Mouse (Mus musculus): ENCODE results near the gene Rrnad1. TPM values are rescaled to one million over a fixed set of nuclear protein-coding genes. Genes with fewer than 3 reads are reported as not detected.

Rrnad1 gene
- polyA plus RNA-seq, 1 experiment from 2014 or later: 23.7 TPM

- ATAC-seq (ENCODE audit: low FRiP score): no peak
- H3K4me3 ChIP-seq (replicated peaks): peak overlapping the region; percentile 99
- peak overlapping the region; percentile 47; the same call in 1 of the 2 replicates for H3K4me2 ChIP-seq
- no peak overlapping the region for H3K9ac ChIP-seq
- H3K27me3 ChIP-seq: no peaks in the 10 kb centered on the region
- no peak overlapping the region for H3K27ac ChIP-seq
- peaks cover 8% of the 10 kb centered on the region; the same call in 1 of the 2 replicates for H3K36me3 ChIP-seq (replicated peaks)
- peaks cover 21% of the 10 kb centered on the region for H3K4me1 ChIP-seq
- H3K9me3 ChIP-seq: no peaks in the 10 kb centered on the region
- 85% methylated on average over 6 of the region's 6 CpGs for WGBS
Observed at GRCm38 (mm10) chr3:87886416-87886815, 44.1 kb downstream of the Rrnad1 start.

- Histone ChIP-seq H3K36me3 (replicated peaks) (peaks cover 11% of the 10 kb centered on the region; the same call in 1 of the 2 replicates), H3K4me2 (peak overlapping the region; percentile 47), H3K4me1 (peaks cover 21% of the 10 kb centered on the region), H3K9me3 (no peaks in the 10 kb centered on the region), H3K4me3 (replicated peaks) (peak overlapping the region; percentile 99), H3K27me3 (no peaks in the 10 kb centered on the region), H3K27ac (no peak overlapping the region), H3K9ac (peak overlapping the region; percentile 49)
- peak; percentile 36; the same call in 1 of the 2 replicates for ATAC-seq (ENCODE audit: low FRiP score)
- 9% methylated on average over 10 of the region's 10 CpGs for WGBS
Observed at GRCm38 (mm10) chr3:87886004-87886365, 44.5 kb downstream of the Rrnad1 start.

GRCm38 (mm10) chr3:87885281-87886003 is 45.1 kb downstream of the Rrnad1 start, which contains the start of gene Prcc:
TSS of gene Prcc (minus strand) at chr3:87885608.
- Histone ChIP-seq H3K9me3 (no peaks in the 10 kb centered on the region), H3K27ac (peak within 1 kb of the TSS; percentile 83), H3K4me1 (peaks cover 21% of the 10 kb centered on the region), H3K4me3 (replicated peaks) (peak within 1 kb of the TSS; percentile 99), H3K36me3 (replicated peaks) (peaks cover 16% of the 10 kb centered on the region), H3K27me3 (no peaks in the 10 kb centered on the region), H3K9ac (peak within 1 kb of the TSS; percentile 95), H3K4me2 (peak within 1 kb of the TSS; percentile 93)
- peak; percentile 98 for ATAC-seq (ENCODE audit: low FRiP score)
- under 1% methylated on average over 33 of the region's 33 CpGs for WGBS

GRCm38 (mm10) chr3:87884708-87885251 is 45.7 kb downstream of the Rrnad1 start:
- peak overlapping the region; percentile 93 for H3K4me2 ChIP-seq
- peaks cover 21% of the 10 kb centered on the region for H3K36me3 ChIP-seq (replicated peaks)
- H3K9me3 ChIP-seq: no peaks in the 10 kb centered on the region
- H3K27ac ChIP-seq: peak overlapping the region; percentile 83
- H3K27me3 ChIP-seq: no peaks in the 10 kb centered on the region
- WGBS: under 1% methylated on average over 25 of the region's 28 CpGs
- ATAC-seq (ENCODE audit: low FRiP score): peak; percentile 27
- peaks cover 21% of the 10 kb centered on the region for H3K4me1 ChIP-seq
- H3K9ac ChIP-seq: peak overlapping the region; percentile 95
- H3K4me3 ChIP-seq (replicated peaks): peak overlapping the region; percentile 99

GRCm38 (mm10) chr3:87884291-87884690 is 46.2 kb downstream of the Rrnad1 start:
- no peaks in the 10 kb centered on the region for H3K9me3 ChIP-seq
- H3K9ac ChIP-seq: peak overlapping the region; percentile 95
- H3K4me3 ChIP-seq (replicated peaks): peak overlapping the region; percentile 99
- peaks cover 21% of the 10 kb centered on the region for H3K36me3 ChIP-seq (replicated peaks)
- H3K27me3 ChIP-seq: no peaks in the 10 kb centered on the region
- ATAC-seq (ENCODE audit: low FRiP score): no peak
- WGBS: 5% methylated on average over 3 of the region's 3 CpGs
- peak overlapping the region; percentile 93 for H3K4me2 ChIP-seq
- no peak overlapping the region; the same call in 1 of the 2 replicates for H3K27ac ChIP-seq
- H3K4me1 ChIP-seq: peaks cover 21% of the 10 kb centered on the region

GRCm38 (mm10) chr3:87877730-87878129 is 52.8 kb downstream of the Rrnad1 start:
- Histone ChIP-seq H3K4me3 (replicated peaks) (no peak overlapping the region), H3K36me3 (replicated peaks) (peaks cover 24% of the 10 kb centered on the region), H3K4me1 (peaks cover 3% of the 10 kb centered on the region; the same call in 1 of the 2 replicates), H3K9me3 (no peaks in the 10 kb centered on the region), H3K9ac (no peak overlapping the region), H3K27me3 (no peaks in the 10 kb centered on the region), H3K4me2 (no peak overlapping the region), H3K27ac (no peak overlapping the region)
- no peak for ATAC-seq (ENCODE audit: low FRiP score)
- whole genome bisulfite sequencing: 98% methylated on average over 4 of the region's 4 CpGs

Other genes with a start within 250 kb of the Rrnad1 start
- gene Lrrc71, start 182.1 kb downstream of the Rrnad1 start, polyA plus RNA-seq (2016; fragmentation: Nextera tagmentation; extraction: Ambion mirVana): 0.26 and 0.37 TPM in 2 replicates
- 1.1 and 1.4 TPM in 2 replicates for gene Ntrk1, start 135.6 kb downstream of the Rrnad1 start, polyA plus RNA-seq (2016; fragmentation: Nextera tagmentation; extraction: Ambion mirVana)
- gene Insrr, start 133.8 kb downstream of the Rrnad1 start, polyA plus RNA-seq (2016; fragmentation: Nextera tagmentation; extraction: Ambion mirVana): 0.65 and 1.0 TPM in 2 replicates
- gene Pear1, start 106.4 kb downstream of the Rrnad1 start, polyA plus RNA-seq (2016; fragmentation: Nextera tagmentation; extraction: Ambion mirVana): 5.7 and 6.8 TPM in 2 replicates
- gene Sh2d2a, start 84.0 kb downstream of the Rrnad1 start, polyA plus RNA-seq (2016; fragmentation: Nextera tagmentation; extraction: Ambion mirVana): not detected in 2 replicates
- 15.8 and 15.9 TPM in 2 replicates for gene Prcc, start 45.1 kb downstream of the Rrnad1 start, polyA plus RNA-seq (2016; fragmentation: Nextera tagmentation; extraction: Ambion mirVana)
- 251 and 295 TPM in 2 replicates for gene Hdgf, start 24.4 kb downstream of the Rrnad1 start, polyA plus RNA-seq (2016; fragmentation: Nextera tagmentation; extraction: Ambion mirVana)
- gene Mrpl24, start 11.2 kb downstream of the Rrnad1 start, polyA plus RNA-seq (2016; fragmentation: Nextera tagmentation; extraction: Ambion mirVana): 75.8 and 86.1 TPM in 2 replicates
- gene Isg20l2, start 403 bp downstream of the Rrnad1 start, polyA plus RNA-seq (2016; fragmentation: Nextera tagmentation; extraction: Ambion mirVana): 80.5 and 88.2 TPM in 2 replicates
- 246 TPM in 2 replicates for gene Crabp2, start 17.9 kb upstream of the Rrnad1 start, polyA plus RNA-seq (2016; fragmentation: Nextera tagmentation; extraction: Ambion mirVana)
- 148 and 162 TPM in 2 replicates for gene Nes, start 40.4 kb upstream of the Rrnad1 start, polyA plus RNA-seq (2016; fragmentation: Nextera tagmentation; extraction: Ambion mirVana)
- gene Bcan, start 69.5 kb upstream of the Rrnad1 start, polyA plus RNA-seq (2016; fragmentation: Nextera tagmentation; extraction: Ambion mirVana): 1.7 and 3.6 TPM in 2 replicates
- gene Hapln2, start 96.9 kb upstream of the Rrnad1 start, polyA plus RNA-seq (2016; fragmentation: Nextera tagmentation; extraction: Ambion mirVana): not detected in 2 replicates
- 31.4 and 32.0 TPM in 2 replicates for gene Gpatch4, start 112.4 kb upstream of the Rrnad1 start, polyA plus RNA-seq (2016; fragmentation: Nextera tagmentation; extraction: Ambion mirVana)
- gene Naxe, start 127.8 kb upstream of the Rrnad1 start, polyA plus RNA-seq (2016; fragmentation: Nextera tagmentation; extraction: Ambion mirVana): 121 and 132 TPM in 2 replicates
- 0.08 and 0.14 TPM in 2 replicates for gene Ttc24, start 147.6 kb upstream of the Rrnad1 start, polyA plus RNA-seq (2016; fragmentation: Nextera tagmentation; extraction: Ambion mirVana)
- 24.9 and 27.3 TPM in 2 replicates for gene Iqgap3, start 151.3 kb upstream of the Rrnad1 start, polyA plus RNA-seq (2016; fragmentation: Nextera tagmentation; extraction: Ambion mirVana)
- 17.7 and 20.3 TPM in 2 replicates for gene Mef2d, start 211.7 kb upstream of the Rrnad1 start, polyA plus RNA-seq (2016; fragmentation: Nextera tagmentation; extraction: Ambion mirVana)